In the genomic region with DNA sequence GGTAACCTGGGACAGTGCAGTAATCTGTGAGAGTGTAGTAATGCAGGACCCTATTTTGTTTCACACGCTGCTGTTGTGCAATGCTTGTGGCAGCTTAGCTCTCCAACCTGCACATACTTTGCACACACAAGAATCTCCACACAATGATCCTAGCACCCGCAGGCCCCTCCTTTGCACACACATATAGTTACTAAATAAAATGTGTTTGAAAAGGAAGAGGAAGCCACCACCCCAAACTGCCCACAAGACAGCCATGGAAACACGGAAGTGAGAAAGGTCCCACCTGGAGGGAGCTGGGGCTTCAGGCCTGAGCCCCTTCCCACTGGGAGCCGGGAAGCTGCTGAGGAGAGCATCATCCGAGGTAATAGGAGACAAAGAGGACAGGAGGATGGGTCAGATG, we compare ENCODE assay signal across 33 mouse cellular contexts. TPM values are rescaled to one million over a fixed set of nuclear protein-coding genes. Genes with fewer than 3 reads are reported as not detected.
"Had no signal": no experiment of that assay in that cellular context is flagged by ENCODE, and none has a peak within 500 bp of the region (broad histone marks: within the 10 kb centered on the region; RNA-seq: fewer than 3 reads in every experiment).

No protein-coding gene starts in this region.

- H3K4me2 ChIP-seq: limb, embryonic 12.5 days; limb, embryonic 13.5 days; limb, embryonic 15.5 days; liver, embryonic 11.5 days; liver, embryonic 12.5 days; liver, embryonic 13.5 days; liver, embryonic 15.5 days; lung, embryonic 14.5 days; lung, embryonic 15.5 days; midbrain, embryonic 11.5 days; midbrain, embryonic 12.5 days; midbrain, embryonic 13.5 days; midbrain, embryonic 15.5 days; neural tube, embryonic 12.5 days had no signal

- ATAC-seq: liver, embryonic 12.5 days; liver, postnatal 0 days; lung, postnatal 0 days; midbrain, embryonic 13.5 days; midbrain, embryonic 15.5 days; midbrain, embryonic 16.5 days had no signal

- DNase-seq: left cerebral cortex, postnatal 4 days; liver; liver, embryonic 13.5 days; liver, postnatal 0 days; lung, adult 18-20 months; lung, adult 2 months; lung, embryonic 14.5 days; lung, postnatal 10 days; lung, postnatal 14 days; lung, postnatal 36 days; lung, postnatal 4 days; midbrain, embryonic 14.5 days had no signal

- H3K27me3 ChIP-seq: limb, embryonic 13.5 days; limb, embryonic 15.5 days; liver, embryonic 15.5 days; lung, embryonic 15.5 days; midbrain, embryonic 12.5 days; midbrain, embryonic 13.5 days; midbrain, embryonic 15.5 days; neural tube, embryonic 12.5 days had no signal

- H3K9me3 ChIP-seq: limb, embryonic 10.5 days; limb, embryonic 12.5 days; limb, embryonic 13.5 days; limb, embryonic 15.5 days; liver, embryonic 12.5 days; liver, embryonic 13.5 days; liver, embryonic 15.5 days; lung, embryonic 15.5 days; midbrain, embryonic 10.5 days; midbrain, embryonic 12.5 days; midbrain, embryonic 13.5 days; midbrain, embryonic 15.5 days; neural tube, embryonic 12.5 days had no signal

- H3K9ac ChIP-seq: limb, embryonic 12.5 days; limb, embryonic 13.5 days; limb, embryonic 15.5 days; liver, embryonic 12.5 days; liver, embryonic 13.5 days; liver, embryonic 14.5 days; liver, embryonic 15.5 days; liver, postnatal 0 days; lung, embryonic 14.5 days; lung, embryonic 15.5 days; midbrain, embryonic 12.5 days; midbrain, embryonic 13.5 days; midbrain, embryonic 15.5 days; neural tube, embryonic 12.5 days had no signal

- H3K4me3 ChIP-seq: limb, embryonic 10.5 days; limb, embryonic 12.5 days; limb, embryonic 13.5 days; limb, embryonic 15.5 days; liver, embryonic 12.5 days; liver, embryonic 13.5 days; liver, embryonic 15.5 days; lung, embryonic 15.5 days; midbrain, embryonic 10.5 days; midbrain, embryonic 12.5 days; midbrain, embryonic 13.5 days; midbrain, embryonic 15.5 days; myocyte; neural tube, embryonic 12.5 days had no signal

- H3K4me1 ChIP-seq: limb, embryonic 15.5 days; midbrain, embryonic 15.5 days; neural tube, embryonic 12.5 days had no signal

- H3K27ac ChIP-seq: limb, embryonic 10.5 days; limb, embryonic 12.5 days; limb, embryonic 13.5 days; limb, embryonic 15.5 days; liver, embryonic 12.5 days; liver, embryonic 13.5 days; liver, embryonic 14.5 days; liver, embryonic 15.5 days; lung, embryonic 15.5 days; macrophage; midbrain, embryonic 10.5 days; midbrain, embryonic 12.5 days; midbrain, embryonic 13.5 days; midbrain, embryonic 15.5 days; neural tube, embryonic 12.5 days had no signal

- H3K36me3 ChIP-seq: limb, embryonic 10.5 days; limb, embryonic 12.5 days; limb, embryonic 13.5 days; limb, embryonic 15.5 days; liver, embryonic 12.5 days; liver, embryonic 13.5 days; liver, embryonic 15.5 days; lung, embryonic 15.5 days; midbrain, embryonic 10.5 days; midbrain, embryonic 12.5 days; midbrain, embryonic 13.5 days; midbrain, embryonic 15.5 days; neural tube, embryonic 12.5 days had no signal

RNA-seq across cellular contexts. Expression of gene Baiap2l2, which starts 53.6 kb away (rescaled TPM):
- total RNA-seq: liver, adult 2 months; megakaryocyte-erythroid progenitor cell, adult 5-6 weeks had no signal
- polyA plus RNA-seq: macrophage had no signal
